Mouse (Mus musculus) yolk sac, embryonic 10.5 days (tissue): ENCODE data around the gene Aes.

Experiments used
- DNase-seq: peaks from one replicate; pipeline ENCODE4 v3.0.0-alpha.2; 2017; ENCODE audit warnings: low spot score

The Aes gene

GRCm38 (mm10) chr10:81568381-81569191, 9.3 kb downstream of the Aes start:
- DNase-seq = no peak

- no peak for DNase-seq
These were observed 10.4 kb downstream of the Aes start for GRCm38 (mm10) chr10:81569507-81570237.

GRCm38 (mm10) chr10:81570238-81570800, 11.0 kb downstream of the Aes start:
- no peak for DNase-seq

- peak; percentile 94 for DNase-seq
These were observed 11.7 kb downstream of the Aes start for GRCm38 (mm10) chr10:81570831-81571500.

- DNase-seq = peak; percentile 98
These were observed 12.2 kb downstream of the Aes start for GRCm38 (mm10) chr10:81571501-81571876.

- peak; percentile 47 for DNase-seq
These were observed 12.9 kb downstream of the Aes start for GRCm38 (mm10) chr10:81572133-81572671.

GRCm38 (mm10) chr10:81572975-81573374, 13.7 kb downstream of the Aes start:
- no peak for DNase-seq

- no peak for DNase-seq
These were observed 15.1 kb downstream of the Aes start, which contains the start of gene Tle2 for GRCm38 (mm10) chr10:81574081-81575056. Gene Tle2, plus strand, starts transcription at chr10:81574561.

GRCm38 (mm10) chr10:81575208-81575631, 15.9 kb downstream of the Aes start:
- no peak for DNase-seq

- no peak for DNase-seq
These were observed 16.4 kb downstream of the Aes start for GRCm38 (mm10) chr10:81575695-81576094.

GRCm38 (mm10) chr10:81579967-81580366, 20.7 kb downstream of the Aes start:
- no peak for DNase-seq

GRCm38 (mm10) chr10:81580441-81581070, 21.3 kb downstream of the Aes start:
- DNase-seq = no peak

GRCm38 (mm10) chr10:81583347-81583746, 24.1 kb downstream of the Aes start:
- DNase-seq = no peak

- DNase-seq = no peak
These were observed 29.5 kb downstream of the Aes start for GRCm38 (mm10) chr10:81588739-81589138.

GRCm38 (mm10) chr10:81591846-81592245, 32.6 kb downstream of the Aes start:
- DNase-seq = no peak

- DNase-seq = no peak
These were observed 33.3 kb downstream of the Aes start for GRCm38 (mm10) chr10:81592631-81593030.

- DNase-seq = no peak
These were observed 33.9 kb downstream of the Aes start for GRCm38 (mm10) chr10:81593223-81593622.

- no peak for DNase-seq
These were observed 34.6 kb downstream of the Aes start for GRCm38 (mm10) chr10:81593935-81594334.

- DNase-seq = no peak
These were observed 36.3 kb downstream of the Aes start for GRCm38 (mm10) chr10:81595599-81595998.

- DNase-seq = no peak
These were observed 37.3 kb downstream of the Aes start for GRCm38 (mm10) chr10:81596611-81597010.
